Mouse (Mus musculus): ENCODE measurements at regions not wholly inside any gene's neighbourhood (a gene's known extent, or its start where the extent isn't known, plus 50 kb on each side); places are given as distances from the start of the nearest gene placed in this dataset.

DNA sequence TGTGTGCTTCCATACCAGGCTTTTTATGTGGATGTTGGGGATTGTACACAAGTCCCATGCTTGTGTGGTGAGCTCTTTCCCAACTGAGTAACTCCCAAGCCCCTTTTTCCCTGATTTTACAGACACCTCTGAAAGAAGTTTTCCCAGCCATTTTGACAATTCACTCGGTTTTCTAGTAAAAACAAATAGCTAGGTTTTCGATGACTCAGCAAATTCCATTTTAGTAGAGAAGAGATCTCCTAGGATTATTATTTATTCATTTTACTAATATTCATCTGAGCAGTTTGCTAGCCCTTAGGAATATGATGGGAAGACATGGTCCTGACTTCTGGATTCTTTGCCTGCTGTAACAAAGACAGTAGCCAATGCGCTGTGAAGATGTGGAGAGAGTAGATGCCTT lies 223.0 kb downstream of the Lmx1a start:
- TF ChIP-seq CTCF (IDR thresholded peaks at IDR 0.05; ENCODE audit: control insufficient read depth, insufficient read depth, insufficient replicate concordance, low read depth, low read length) (no peak), POLR2A (IDR thresholded peaks at IDR 0.05; ENCODE audit: control insufficient read depth, low read depth, low read length) (no peak)
